Mouse (Mus musculus): ENCODE measurements around the gene Myrfl.

The Myrfl gene

GRCm38 (mm10) chr10:116913647-116914273 is 17.0 kb upstream of the Myrfl start:
- in situ Hi-C loops (cut with MboI, MseI): no loop called here

GRCm38 (mm10) chr10:116912850-116913249 is 16.1 kb upstream of the Myrfl start:
- in situ Hi-C loops (cut with MboI, MseI): no loop called here

- in situ Hi-C loops (cut with MboI, MseI): no loop called here
These were observed 12.4 kb upstream of the Myrfl start for GRCm38 (mm10) chr10:116908901-116909642.

- in situ Hi-C loops (cut with MboI, MseI): no loop called here
These were observed 10.1 kb upstream of the Myrfl start for GRCm38 (mm10) chr10:116906794-116907193.

- in situ Hi-C loops (cut with MboI, MseI): no loop called here
These were observed 7.8 kb upstream of the Myrfl start for GRCm38 (mm10) chr10:116904503-116904908.

GRCm38 (mm10) chr10:116895108-116895833 is 1.4 kb downstream of the Myrfl start:
- in situ Hi-C loops (cut with MboI, MseI): no loop called here

GRCm38 (mm10) chr10:116894540-116894939 is 2.2 kb downstream of the Myrfl start:
- in situ Hi-C loops (cut with MboI, MseI): no loop called here

- in situ Hi-C loops (cut with MboI, MseI): no loop called here
These were observed 3.0 kb downstream of the Myrfl start for GRCm38 (mm10) chr10:116893753-116894152.

- in situ Hi-C loops (cut with MboI, MseI): no loop called here
These were observed 6.1 kb downstream of the Myrfl start for GRCm38 (mm10) chr10:116890587-116890986.

GRCm38 (mm10) chr10:116884552-116884951 is 12.2 kb downstream of the Myrfl start:
- in situ Hi-C loops (cut with MboI, MseI): no loop called here

GRCm38 (mm10) chr10:116883531-116883930 is 13.2 kb downstream of the Myrfl start:
- in situ Hi-C loops (cut with MboI, MseI): no loop called here

- in situ Hi-C loops (cut with MboI, MseI): no loop called here
These were observed 19.3 kb downstream of the Myrfl start for GRCm38 (mm10) chr10:116877436-116877835.

GRCm38 (mm10) chr10:116874490-116874889 is 22.2 kb downstream of the Myrfl start:
- in situ Hi-C loops (cut with MboI, MseI): loop anchor here (25.0 kb wide), 1 partner anchor 1463 kb away; the partner anchor contains the start of genes Gm9040, Gm9044, Gm9045 and Gm9046

GRCm38 (mm10) chr10:116872016-116872410 is 24.7 kb downstream of the Myrfl start:
- in situ Hi-C loops (cut with MboI, MseI): loop anchor here (25.0 kb wide), 1 partner anchor 1465 kb away; the partner anchor contains the start of genes Gm9040, Gm9044, Gm9045 and Gm9046

GRCm38 (mm10) chr10:116871329-116872015 is 25.2 kb downstream of the Myrfl start:
- in situ Hi-C loops (cut with MboI, MseI): loop anchor here (25.0 kb wide), 1 partner anchor 1466 kb away; the partner anchor contains the start of genes Gm9040, Gm9044, Gm9045 and Gm9046

GRCm38 (mm10) chr10:116870819-116871218 is 25.9 kb downstream of the Myrfl start:
- in situ Hi-C loops (cut with MboI, MseI): loop anchor here (25.0 kb wide), 1 partner anchor 1466 kb away; the partner anchor contains the start of genes Gm9040, Gm9044, Gm9045 and Gm9046

GRCm38 (mm10) chr10:116853159-116853845 is 43.4 kb downstream of the Myrfl start:
- in situ Hi-C loops (cut with MboI, MseI): loop anchor here (25.0 kb wide), 1 partner anchor 1484 kb away; the partner anchor contains the start of genes Gm9040, Gm9044, Gm9045 and Gm9046

- in situ Hi-C loops (cut with MboI, MseI): loop anchor here (5.0 kb wide), 1 partner anchor 522 kb away; no protein-coding TSS in a partner anchor
These were observed 47.8 kb downstream of the Myrfl start for GRCm38 (mm10) chr10:116848749-116849473.

GRCm38 (mm10) chr10:116841551-116841950 is 55.2 kb downstream of the Myrfl start:
- in situ Hi-C loops (cut with MboI, MseI): no loop called here

GRCm38 (mm10) chr10:116830676-116831075 is 66.0 kb downstream of the Myrfl start:
- in situ Hi-C loops (cut with MboI, MseI): no loop called here

Data from T-helper 1 cell (primary cell).